Mouse (Mus musculus): ENCODE results near the gene Ric8a. TPM values are rescaled to one million over a fixed set of nuclear protein-coding genes. Genes with fewer than 3 reads are reported as not detected.

Gene Ric8a
- total and polyA plus RNA-seq, 2 experiments from 2014 or later, result 27.8 to 73.8 TPM

DNA sequence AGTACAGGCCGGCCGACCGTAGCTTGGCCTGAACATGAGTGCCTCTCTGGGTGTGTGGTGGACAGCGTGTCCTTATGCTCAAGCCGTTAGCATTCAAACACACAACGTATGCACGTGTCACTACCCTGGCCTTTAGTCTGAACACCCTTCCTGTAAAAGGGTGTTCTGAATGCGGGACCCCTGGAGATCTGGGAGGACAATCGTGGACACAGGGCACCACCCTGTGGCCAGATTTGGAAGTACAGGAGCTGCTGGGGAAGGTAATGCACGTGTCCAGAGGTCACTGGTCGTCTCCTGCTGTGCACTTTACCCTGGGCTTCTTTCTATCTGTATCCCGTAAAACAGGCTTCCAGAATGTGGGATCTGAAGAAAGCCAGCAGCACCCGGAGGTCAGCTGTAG lies 46.5 kb downstream of the Ric8a start:
- no peak overlapping the region for H3K4me3 ChIP-seq (ENCODE audit: low read depth, low read length)
- ATAC-seq (ENCODE audit: insufficient read depth, low read depth), result peak; percentile 21
- H3K9ac ChIP-seq (replicated peaks; ENCODE audit: low read depth, low read length), result no peak overlapping the region

GRCm38 (mm10) chr7:140905642-140906081 lies 48.9 kb downstream of the Ric8a start:
- no peak for ATAC-seq (ENCODE audit: insufficient read depth, low read depth)
- WGBS, result 42% methylated on average over 2 of the region's 2 CpGs
- no peaks in the 10 kb centered on the region for H3K27me3 ChIP-seq (ENCODE audit: control insufficient read depth, insufficient read depth, low read length)
- H3K4me3 ChIP-seq (ENCODE audit: low read depth, low read length), result no peak overlapping the region
- H3K4me2 ChIP-seq (ENCODE audit: low read depth, low read length), result no peak overlapping the region
- H3K9me3 ChIP-seq (replicated peaks; ENCODE audit: control insufficient read depth, low read length), result no peaks in the 10 kb centered on the region
- H3K9ac ChIP-seq (replicated peaks; ENCODE audit: low read depth, low read length), result no peak overlapping the region
- H3K4me1 ChIP-seq (ENCODE audit: control insufficient read depth, insufficient read depth), result peaks cover 7% of the 10 kb centered on the region
- H3K36me3 ChIP-seq (replicated peaks; ENCODE audit: control insufficient read depth, insufficient read depth, low read length), result no peaks in the 10 kb centered on the region
- TF ChIP-seq EP300 (IDR thresholded peaks at IDR 0.05; ENCODE audit: low read depth) (no peak), CTCF (IDR thresholded peaks at IDR 0.05; ENCODE audit: low read depth) (no peak)
- no peak for DNase-seq (ENCODE audit: low spot score)
- no peak overlapping the region for H3K27ac ChIP-seq (ENCODE audit: low read depth)

More for the DNA sequence above, 46.5 kb downstream of the Ric8a start:
- Histone ChIP-seq H3K4me2 (ENCODE audit: low read depth, low read length) (no peak overlapping the region), H3K4me1 (ENCODE audit: control insufficient read depth, insufficient read depth) (peaks cover 15% of the 10 kb centered on the region), H3K27me3 (ENCODE audit: control insufficient read depth, insufficient read depth, low read length) (no peaks in the 10 kb centered on the region), H3K27ac (ENCODE audit: low read depth) (no peak overlapping the region), H3K36me3 (replicated peaks; ENCODE audit: control insufficient read depth, insufficient read depth, low read length) (peaks cover 13% of the 10 kb centered on the region), H3K9me3 (replicated peaks; ENCODE audit: control insufficient read depth, low read length) (no peaks in the 10 kb centered on the region)
- WGBS, result 25% methylated on average over 13 of the region's 13 CpGs
- TF ChIP-seq EP300 (IDR thresholded peaks at IDR 0.05; ENCODE audit: low read depth), result no peak
- TF ChIP-seq CTCF (IDR thresholded peaks at IDR 0.05; ENCODE audit: low read depth), result peak; percentile 93
- DNase-seq (ENCODE audit: low spot score), result peak; percentile 71

DNA sequence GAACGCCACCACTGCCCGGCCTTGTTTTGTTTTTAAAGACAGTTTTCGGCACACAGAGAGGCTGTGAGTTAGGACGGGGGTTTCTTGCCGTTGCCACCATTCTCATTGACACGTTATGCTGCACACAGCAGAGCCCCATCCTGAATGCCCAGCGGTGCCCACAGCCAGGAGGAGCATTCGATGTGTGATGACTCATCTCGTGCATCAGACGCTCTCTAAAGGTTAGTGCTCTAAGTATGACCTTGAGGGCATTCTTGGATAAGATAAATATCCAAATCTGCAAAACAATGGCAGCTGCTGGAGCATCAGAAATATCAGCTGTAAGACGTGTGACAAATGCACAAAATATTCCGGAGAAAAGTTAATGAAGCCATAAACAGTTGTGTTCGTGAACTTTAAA lies 50.4 kb downstream of the Ric8a start:
- Histone ChIP-seq H3K4me1 (ENCODE audit: control insufficient read depth, insufficient read depth) (no peaks in the 10 kb centered on the region), H3K9me3 (replicated peaks; ENCODE audit: control insufficient read depth, low read length) (no peaks in the 10 kb centered on the region), H3K9ac (replicated peaks; ENCODE audit: low read depth, low read length) (no peak overlapping the region), H3K4me2 (ENCODE audit: low read depth, low read length) (no peak overlapping the region), H3K36me3 (replicated peaks; ENCODE audit: control insufficient read depth, insufficient read depth, low read length) (no peaks in the 10 kb centered on the region), H3K4me3 (ENCODE audit: low read depth, low read length) (no peak overlapping the region), H3K27me3 (ENCODE audit: control insufficient read depth, insufficient read depth, low read length) (no peaks in the 10 kb centered on the region), H3K27ac (ENCODE audit: low read depth) (no peak overlapping the region)
- 63% methylated on average over 13 of the region's 13 CpGs for WGBS
- ATAC-seq (ENCODE audit: insufficient read depth, low read depth) (no peak), DNase-seq (ENCODE audit: low spot score) (no peak)
- TF ChIP-seq CTCF (IDR thresholded peaks at IDR 0.05; ENCODE audit: low read depth) (no peak), EP300 (IDR thresholded peaks at IDR 0.05; ENCODE audit: low read depth) (no peak)

DNA sequence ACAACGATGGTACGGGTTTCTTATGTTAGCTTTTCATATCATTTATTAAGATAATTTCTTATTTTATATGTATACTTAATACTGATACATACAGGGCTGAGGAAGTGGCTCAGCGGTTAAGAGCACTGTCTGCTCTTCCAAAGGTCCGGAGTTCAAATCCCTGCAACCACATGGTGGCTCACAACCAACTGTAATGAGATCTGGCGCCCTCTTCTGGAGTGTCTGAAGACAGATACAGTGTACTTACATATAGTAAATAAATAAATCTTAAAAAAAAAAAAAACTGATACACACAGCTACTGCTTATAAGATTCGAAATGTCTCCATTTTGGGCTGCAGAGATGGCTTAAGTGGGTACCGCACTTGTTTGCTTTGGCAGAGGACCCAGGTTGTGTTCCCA lies 50.9 kb downstream of the Ric8a start:
- no peak overlapping the region for H3K4me3 ChIP-seq (ENCODE audit: low read depth, low read length)
- no peaks in the 10 kb centered on the region for H3K9me3 ChIP-seq (replicated peaks; ENCODE audit: control insufficient read depth, low read length)
- H3K27ac ChIP-seq (ENCODE audit: low read depth), result no peak overlapping the region
- TF ChIP-seq CTCF (IDR thresholded peaks at IDR 0.05; ENCODE audit: low read depth) (no peak), EP300 (IDR thresholded peaks at IDR 0.05; ENCODE audit: low read depth) (no peak)
- no peaks in the 10 kb centered on the region for H3K27me3 ChIP-seq (ENCODE audit: control insufficient read depth, insufficient read depth, low read length)
- H3K9ac ChIP-seq (replicated peaks; ENCODE audit: low read depth, low read length), result no peak overlapping the region
- H3K36me3 ChIP-seq (replicated peaks; ENCODE audit: control insufficient read depth, insufficient read depth, low read length), result no peaks in the 10 kb centered on the region
- DNase-seq (ENCODE audit: low spot score) (no peak), ATAC-seq (ENCODE audit: insufficient read depth, low read depth) (no peak)
- H3K4me2 ChIP-seq (ENCODE audit: low read depth, low read length), result no peak overlapping the region
- WGBS, result 85% methylated on average over 7 of the region's 7 CpGs
- H3K4me1 ChIP-seq (ENCODE audit: control insufficient read depth, insufficient read depth), result no peaks in the 10 kb centered on the region

- Histone ChIP-seq H3K4me1 (ENCODE audit: control insufficient read depth, insufficient read depth) (no peaks in the 10 kb centered on the region), H3K4me3 (ENCODE audit: low read depth, low read length) (no peak overlapping the region), H3K9ac (replicated peaks; ENCODE audit: low read depth, low read length) (no peak overlapping the region), H3K36me3 (replicated peaks; ENCODE audit: control insufficient read depth, insufficient read depth, low read length) (no peaks in the 10 kb centered on the region), H3K9me3 (replicated peaks; ENCODE audit: control insufficient read depth, low read length) (no peaks in the 10 kb centered on the region), H3K27me3 (ENCODE audit: control insufficient read depth, insufficient read depth, low read length) (no peaks in the 10 kb centered on the region), H3K27ac (ENCODE audit: low read depth) (no peak overlapping the region), H3K4me2 (ENCODE audit: low read depth, low read length) (no peak overlapping the region)
- DNase-seq (ENCODE audit: low spot score), result no peak
- no peak for ATAC-seq (ENCODE audit: insufficient read depth, low read depth)
- WGBS, result 54% methylated on average over 7 of the region's 7 CpGs
- TF ChIP-seq CTCF (IDR thresholded peaks at IDR 0.05; ENCODE audit: low read depth) (no peak), EP300 (IDR thresholded peaks at IDR 0.05; ENCODE audit: low read depth) (no peak)
These were observed 51.4 kb downstream of the Ric8a start for GRCm38 (mm10) chr7:140908181-140908580.

DNA sequence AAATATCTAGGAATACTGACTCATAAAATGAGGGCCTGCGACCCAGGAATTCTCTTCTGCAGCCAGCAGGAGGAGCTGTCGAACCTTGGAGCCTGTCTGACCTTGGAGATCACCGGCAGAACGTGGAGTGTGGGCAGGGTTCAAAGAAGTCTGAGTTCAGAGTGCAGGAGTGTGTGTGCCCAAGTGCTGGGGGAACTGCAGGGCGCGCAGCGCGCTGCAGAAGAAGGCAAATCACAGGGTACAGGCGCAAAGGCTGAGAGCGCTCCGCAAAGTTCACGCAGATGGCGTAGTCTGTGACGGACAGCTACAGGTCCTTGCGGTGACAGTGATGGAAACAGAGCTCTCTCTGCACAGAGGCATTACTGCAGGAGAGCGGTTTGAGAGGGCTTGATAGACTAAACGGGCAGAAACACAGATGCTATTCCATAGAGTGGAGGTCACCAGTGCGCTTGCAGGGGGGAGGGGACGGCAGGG lies 51.9 kb downstream of the Ric8a start:
- DNase-seq (ENCODE audit: low spot score), result peak; percentile 86
- no peaks in the 10 kb centered on the region for H3K4me1 ChIP-seq (ENCODE audit: control insufficient read depth, insufficient read depth)
- no peaks in the 10 kb centered on the region for H3K36me3 ChIP-seq (replicated peaks; ENCODE audit: control insufficient read depth, insufficient read depth, low read length)
- H3K9me3 ChIP-seq (replicated peaks; ENCODE audit: control insufficient read depth, low read length), result no peaks in the 10 kb centered on the region
- peak; percentile 71 for ATAC-seq (ENCODE audit: insufficient read depth, low read depth)
- no peak overlapping the region; the same call in 1 of the 2 replicates for H3K9ac ChIP-seq (replicated peaks; ENCODE audit: low read depth, low read length)
- H3K4me2 ChIP-seq (ENCODE audit: low read depth, low read length), result peak overlapping the region; percentile 72
- WGBS, result 1% methylated on average over 19 of the region's 19 CpGs
- peak overlapping the region; percentile 40 for H3K4me3 ChIP-seq (ENCODE audit: low read depth, low read length)
- H3K27me3 ChIP-seq (ENCODE audit: control insufficient read depth, insufficient read depth, low read length), result no peaks in the 10 kb centered on the region
- H3K27ac ChIP-seq (ENCODE audit: low read depth), result no peak overlapping the region
- TF ChIP-seq EP300 (IDR thresholded peaks at IDR 0.05; ENCODE audit: low read depth), result no peak
- TF ChIP-seq CTCF (IDR thresholded peaks at IDR 0.05; ENCODE audit: low read depth), result peak; percentile 87
